Mouse (Mus musculus): ENCODE results near the gene Gm28230.

Gene Gm28230

DNA sequence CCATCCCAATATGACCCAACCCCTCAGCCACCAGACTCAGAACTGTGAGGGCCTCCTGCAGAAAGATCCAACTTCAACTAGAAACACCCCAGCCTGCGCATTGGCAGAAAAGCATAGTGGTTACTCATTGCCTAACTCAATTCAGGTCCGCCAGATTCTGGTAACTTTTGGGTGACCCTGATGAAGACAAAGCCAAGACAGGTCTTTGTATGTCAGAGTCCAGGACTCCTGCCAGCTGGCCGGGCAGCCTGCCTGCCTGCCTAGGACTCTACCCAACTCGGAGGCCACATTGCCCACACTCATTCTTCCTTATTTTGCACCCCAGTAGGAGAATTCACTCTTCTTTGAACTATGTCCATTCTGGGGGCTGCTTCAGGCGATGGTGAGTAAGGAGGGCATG is at the start of gene Gm28230:
TSS of gene Gm28230 (plus strand) at position 178 of the 400 bp plus-strand sequence.
- DNase-seq (ENCODE audit: low read depth, low spot score) = no peak

DNA sequence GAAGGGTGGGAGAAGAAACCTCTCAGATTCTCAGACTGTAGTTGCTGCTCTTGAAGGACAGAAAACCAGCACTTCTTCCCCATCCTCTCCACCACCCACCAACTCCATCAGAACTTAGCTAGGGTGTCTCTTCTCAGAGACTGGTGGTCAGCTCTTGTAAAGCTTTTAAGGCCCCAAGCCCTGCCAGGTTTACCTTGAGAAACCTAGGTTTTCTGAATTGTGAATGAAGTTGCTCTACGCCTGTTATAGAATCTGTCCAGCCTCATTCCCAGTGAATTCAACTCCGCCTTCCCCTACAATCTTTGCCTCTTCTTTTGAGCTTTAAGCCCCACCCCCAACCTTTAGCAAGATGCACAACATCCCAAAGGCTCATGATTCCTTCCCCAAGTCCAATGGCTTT is 49.4 kb upstream of the Gm28230 start:
- no peak for DNase-seq (ENCODE audit: low read depth, low spot score)

DNA sequence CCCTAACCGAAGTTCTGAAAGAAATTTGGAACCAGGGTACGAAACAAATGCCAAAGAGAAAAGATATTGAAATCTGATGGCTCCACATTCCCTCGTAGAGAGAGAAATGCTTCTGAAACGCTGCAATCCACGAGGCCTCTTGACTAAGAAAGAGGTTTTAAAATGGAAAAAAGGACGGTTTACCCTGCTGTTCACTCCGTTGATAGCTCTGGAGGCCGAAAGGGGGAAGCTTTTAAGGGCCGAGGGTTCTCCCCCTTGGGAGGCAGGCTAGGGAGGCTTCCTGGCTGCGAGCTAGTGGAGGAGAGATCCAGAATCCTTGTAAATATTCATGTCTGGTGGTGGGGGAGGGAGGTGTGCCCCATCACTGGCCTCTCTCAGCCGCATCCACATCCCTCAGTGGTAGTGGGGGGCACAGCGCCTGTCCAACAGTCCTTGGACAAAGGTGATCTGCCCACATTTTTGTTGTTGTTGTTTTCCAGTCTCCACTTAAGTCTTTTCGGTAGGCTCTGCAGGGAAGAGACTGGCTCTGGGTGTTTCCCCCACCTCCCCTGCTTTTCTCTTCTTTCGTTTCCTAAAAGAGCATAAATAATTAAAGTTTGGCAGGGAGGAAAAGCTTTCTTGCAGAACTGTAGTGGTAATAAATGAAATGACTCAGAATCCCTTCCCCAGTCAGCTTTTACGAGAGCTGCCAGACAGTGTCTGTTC is 47.5 kb upstream of the Gm28230 start, which contains the start of gene Hoxd11:
TSS of gene Hoxd11 (plus strand) at position 667 of the 705 bp plus-strand sequence.
- no peak for DNase-seq (ENCODE audit: low read depth, low spot score)

DNA sequence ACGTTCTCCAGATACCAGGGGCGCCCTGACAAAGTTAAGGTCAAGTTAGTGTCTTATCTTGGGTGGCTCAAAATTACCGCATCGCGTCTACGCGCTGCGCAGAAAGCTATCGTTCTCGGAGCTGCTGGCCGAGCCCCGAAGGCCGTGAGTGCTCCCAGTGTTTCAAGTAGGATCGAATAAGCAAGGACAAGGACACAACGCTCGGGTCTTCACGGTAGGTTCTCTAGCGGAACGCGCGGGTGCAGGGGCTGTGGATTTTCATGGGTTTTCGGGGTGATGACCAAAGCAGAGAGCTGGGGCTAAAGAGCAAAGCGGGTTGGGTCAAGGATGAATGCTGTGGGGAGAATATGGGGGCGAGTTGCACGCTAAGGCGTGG is 46.9 kb upstream of the Gm28230 start:
- DNase-seq (ENCODE audit: low read depth, low spot score) = no peak

DNA sequence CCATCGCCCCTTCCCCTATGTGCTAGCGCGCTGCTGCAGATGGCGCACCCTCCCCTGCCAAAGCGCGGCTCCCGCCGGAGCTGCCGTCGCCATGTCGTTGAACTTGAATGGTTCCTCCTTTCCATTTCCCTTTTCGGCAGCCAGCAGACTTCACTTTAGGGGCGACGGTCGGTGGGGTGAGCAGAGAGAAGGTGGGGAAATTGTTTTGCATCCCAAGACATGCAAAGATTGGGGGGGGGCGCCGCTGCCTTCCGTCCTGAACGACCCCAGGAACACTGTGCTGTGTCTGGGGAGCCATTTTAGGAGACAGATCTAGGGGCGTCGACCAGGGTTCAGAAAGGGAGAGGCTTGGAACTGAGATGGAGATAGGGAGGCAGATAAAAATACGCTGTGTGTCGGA is 46.5 kb upstream of the Gm28230 start:
- no peak for DNase-seq (ENCODE audit: low read depth, low spot score)

DNA sequence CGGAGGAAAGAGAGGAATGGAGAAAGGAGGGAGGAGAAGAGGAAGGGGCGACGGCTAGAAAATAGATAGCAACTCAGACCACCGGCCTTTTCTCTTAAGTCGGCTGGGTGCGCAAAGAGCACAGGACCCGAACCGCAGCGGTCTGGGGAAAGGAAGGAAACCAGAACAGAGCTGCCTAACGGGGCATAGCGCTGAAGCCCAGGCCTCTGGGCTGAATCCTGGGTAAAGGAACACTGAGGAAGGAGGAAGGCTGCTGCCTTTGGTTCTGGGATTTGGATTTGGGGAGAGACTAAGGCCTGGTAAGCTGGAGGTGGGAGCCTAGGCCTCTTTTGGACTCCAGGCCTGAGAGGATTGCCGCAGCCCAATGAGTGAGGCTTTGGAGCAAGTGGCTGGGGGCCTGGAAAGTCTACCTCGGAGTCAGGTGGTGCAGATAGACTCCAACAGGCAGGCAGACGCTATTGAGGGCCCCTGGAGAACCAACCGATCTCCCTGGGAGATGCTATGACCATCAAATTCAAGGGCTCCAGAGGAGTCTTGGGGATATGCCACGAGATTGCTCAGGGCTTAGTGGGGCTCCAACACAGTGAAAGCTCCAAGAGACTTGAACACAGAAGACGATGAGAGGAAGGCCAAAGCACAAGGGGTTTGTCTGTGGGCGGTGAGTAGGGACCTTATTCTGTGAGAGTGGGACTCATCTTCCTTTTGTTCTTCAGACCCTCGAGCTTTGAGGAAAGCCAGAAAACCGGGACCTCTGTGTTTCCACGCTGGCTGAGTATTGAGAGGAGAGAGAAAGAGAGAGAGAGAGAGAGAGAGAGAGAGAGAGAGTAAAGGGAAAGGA is 45.7 kb upstream of the Gm28230 start:
- DNase-seq (ENCODE audit: low read depth, low spot score) = no peak

DNA sequence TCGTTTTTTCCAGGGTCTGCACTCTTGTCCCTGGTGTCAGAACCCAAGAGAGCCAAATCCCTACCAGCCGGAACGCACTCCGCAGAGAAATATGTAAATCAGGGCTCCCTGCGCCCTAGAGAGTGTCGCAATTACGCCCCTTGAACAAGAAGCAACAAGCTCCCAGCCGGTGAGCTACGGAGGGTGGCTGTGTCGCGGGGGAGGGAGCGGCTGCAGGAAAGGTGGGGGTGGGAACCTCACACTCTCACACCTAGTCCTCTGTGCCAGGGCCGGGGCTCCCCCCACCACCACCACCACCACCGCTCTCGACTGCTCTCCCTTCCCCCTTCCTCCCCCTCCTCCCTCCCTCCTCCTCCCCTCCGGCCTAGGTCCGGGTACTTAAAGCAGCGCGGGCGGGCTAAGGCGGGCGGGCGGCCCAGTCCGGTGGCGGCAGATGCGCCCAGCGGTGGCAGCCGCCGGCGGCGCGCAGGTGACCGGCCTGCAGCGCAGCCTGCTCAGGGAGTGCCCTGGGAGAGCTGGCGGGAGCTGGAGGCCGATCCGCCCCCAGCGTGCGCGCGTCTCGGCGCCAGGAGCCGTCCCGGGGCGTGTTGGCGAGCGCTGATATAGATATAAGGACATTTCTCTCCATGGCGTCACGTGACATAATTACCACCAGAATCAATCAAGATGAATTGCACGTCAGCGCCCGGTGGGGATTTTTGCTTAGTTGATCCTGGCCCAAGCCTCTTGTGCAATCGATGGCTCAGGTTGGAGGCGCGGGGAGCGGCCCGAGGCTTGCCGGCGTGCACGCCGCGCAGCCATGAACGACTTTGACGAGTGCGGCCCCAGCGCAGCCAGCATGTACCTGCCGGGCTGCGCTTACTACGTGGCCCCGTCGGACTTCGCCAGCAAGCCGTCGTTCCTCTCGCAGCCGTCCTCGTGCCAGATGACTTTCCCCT is 44.7 kb upstream of the Gm28230 start:
- DNase-seq (ENCODE audit: low read depth, low spot score) = no peak

DNA sequence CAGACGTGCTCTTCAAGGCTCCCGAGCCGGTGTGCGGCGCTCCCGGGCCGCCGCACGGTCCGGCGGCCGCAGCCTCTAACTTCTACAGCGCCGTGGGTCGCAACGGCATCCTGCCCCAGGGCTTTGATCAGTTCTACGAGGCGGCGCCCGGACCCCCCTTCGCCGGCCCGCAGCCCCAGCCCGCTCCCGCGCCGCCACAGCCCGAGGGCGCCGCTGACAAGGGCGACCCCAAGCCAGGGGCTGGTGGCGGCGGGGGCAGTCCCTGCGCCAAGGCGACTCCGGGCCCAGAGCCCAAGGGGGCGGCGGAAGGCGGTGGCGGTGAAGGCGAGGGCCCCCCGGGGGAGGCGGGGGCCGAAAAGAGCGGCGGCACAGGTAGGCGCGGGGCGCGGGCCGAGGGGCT is 43.7 kb upstream of the Gm28230 start:
- DNase-seq (ENCODE audit: low read depth, low spot score) = no peak

DNA sequence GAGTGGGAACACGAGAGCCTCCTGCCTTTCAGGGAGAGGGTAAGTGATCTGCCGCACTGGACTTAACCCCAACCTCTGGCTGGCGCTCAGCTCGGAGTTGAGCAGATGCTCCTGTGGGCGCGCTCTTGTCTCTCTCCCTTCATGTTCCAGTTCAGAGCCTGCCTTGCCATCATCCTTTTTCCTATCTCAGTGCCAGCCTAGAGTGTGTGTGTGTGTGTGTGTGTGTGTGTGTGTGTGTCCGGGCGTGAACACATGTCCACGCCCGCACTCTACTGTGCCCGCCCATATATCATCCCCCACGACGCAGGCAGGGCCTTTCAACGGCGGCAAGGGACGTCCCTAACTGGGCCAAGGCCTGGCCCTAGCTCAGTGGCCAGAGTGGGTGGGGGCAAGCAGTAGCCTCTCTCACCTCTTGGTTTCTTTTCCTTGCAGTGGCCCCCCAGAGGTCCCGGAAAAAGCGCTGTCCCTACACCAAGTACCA is 43.0 kb upstream of the Gm28230 start:
- no peak for DNase-seq (ENCODE audit: low read depth, low spot score)

DNA sequence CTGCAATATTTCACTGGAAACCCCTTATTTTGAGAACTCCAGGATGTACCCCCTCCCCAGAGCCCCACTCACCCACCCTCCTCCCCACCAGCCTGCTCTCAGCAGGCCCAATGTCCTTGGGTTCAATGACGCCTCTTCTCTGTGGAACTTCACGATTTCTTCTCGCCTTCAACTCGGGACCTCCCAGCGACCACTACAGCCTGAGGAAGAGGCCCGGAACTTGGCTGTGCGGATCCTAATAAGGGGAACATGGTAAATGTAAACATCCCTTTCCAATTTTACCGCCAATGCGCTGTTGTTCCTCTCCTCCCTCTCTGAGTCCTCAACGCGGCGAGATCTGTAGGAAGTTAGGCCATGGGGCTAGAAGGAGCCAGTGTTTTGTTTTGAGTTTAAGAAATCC is 42.4 kb upstream of the Gm28230 start:
- no peak for DNase-seq (ENCODE audit: low read depth, low spot score)

DNA sequence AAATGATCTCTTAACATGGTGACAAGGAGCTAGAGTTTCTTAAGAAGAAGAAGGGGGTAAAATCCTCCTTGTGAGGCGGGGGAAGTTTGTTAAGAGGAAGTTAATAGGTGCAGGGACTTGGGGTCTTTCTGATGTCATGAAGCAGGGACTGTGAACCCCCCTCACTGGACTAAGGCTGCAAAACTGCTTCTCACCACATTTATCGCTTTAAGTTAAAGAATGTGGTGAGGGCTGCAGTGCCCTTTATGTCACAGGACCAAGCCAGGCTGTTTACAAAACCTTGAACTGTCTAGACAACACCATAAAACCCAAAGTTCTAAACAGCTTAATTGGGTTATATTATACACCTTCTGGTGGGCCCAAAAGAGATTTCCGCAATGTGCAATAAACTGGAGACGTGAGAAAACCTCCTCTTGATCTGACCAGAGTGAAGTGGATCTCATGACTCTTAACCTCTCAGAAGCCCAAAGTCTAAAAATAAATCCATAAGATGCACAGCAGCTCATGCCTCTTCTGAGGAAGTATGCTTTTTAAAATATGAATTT is 41.4 kb upstream of the Gm28230 start:
- DNase-seq (ENCODE audit: low read depth, low spot score) = no peak

DNA sequence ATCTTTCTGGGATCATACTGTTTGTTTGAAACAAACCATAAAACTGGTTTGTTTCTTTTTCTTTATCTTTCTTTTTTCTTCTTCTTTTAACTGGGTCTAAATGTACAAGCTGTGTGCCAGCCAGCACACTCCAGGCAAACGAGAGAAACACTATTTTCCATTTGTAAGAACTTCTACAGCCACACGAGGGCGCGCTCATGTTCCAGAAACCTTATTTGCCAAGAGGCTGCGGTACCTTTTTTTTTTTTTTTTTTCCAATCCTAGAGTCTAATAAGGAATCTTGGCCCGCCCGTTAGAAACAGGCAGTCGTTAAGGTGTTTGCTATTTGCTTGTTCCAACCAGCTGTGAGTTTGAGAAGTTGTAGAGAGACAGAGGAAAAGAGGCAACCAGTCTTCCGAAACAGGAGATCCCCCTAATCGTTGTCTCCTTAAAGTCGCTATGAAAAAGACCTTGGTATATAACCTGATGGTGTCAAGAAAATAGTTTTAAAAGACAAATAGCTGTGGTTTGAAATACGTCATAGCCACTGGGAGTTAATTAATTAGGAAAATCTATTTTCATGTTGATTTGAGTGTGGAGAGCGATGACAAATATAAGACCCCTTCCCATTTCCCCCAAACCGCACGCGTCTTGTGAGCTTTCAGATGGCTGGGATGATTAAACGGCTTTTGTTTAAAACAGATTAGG is 40.1 kb upstream of the Gm28230 start:
- no peak for DNase-seq (ENCODE audit: low read depth, low spot score)

DNA sequence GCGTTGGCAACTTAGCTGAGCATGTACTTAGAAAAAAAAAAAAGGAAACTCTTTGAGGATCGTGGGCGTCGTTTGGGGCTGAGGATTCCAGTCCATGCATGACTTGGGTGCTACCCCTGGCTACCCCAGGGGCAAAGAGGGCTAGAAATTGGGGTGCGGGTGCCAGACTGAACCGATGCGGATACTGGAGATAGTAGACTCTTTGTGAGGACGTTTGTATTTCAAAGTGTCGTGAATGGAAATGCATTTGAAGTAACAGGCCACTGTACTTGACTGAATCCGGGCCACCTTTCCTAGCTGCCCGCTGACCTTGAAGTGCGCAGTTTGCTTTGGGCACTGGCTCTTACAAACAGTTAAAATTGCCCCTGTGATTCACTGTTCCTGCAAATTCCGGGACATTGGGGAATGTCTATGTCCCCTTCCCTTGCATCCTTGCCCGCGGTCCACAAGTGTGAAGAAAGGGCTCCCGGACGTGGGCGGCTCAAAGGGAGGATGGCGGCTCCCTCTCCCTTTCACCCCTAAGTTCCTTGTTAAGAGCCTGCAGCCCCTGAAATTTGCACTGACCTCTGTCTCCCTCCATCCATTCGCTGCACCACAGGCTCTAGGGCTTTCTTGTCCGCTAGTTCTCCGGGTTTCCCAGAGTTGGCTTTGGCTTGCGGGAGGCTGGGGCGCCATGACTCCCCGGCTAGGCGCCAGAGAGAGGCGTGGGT is 39.4 kb upstream of the Gm28230 start:
- DNase-seq (ENCODE audit: low read depth, low spot score) = no peak

DNA sequence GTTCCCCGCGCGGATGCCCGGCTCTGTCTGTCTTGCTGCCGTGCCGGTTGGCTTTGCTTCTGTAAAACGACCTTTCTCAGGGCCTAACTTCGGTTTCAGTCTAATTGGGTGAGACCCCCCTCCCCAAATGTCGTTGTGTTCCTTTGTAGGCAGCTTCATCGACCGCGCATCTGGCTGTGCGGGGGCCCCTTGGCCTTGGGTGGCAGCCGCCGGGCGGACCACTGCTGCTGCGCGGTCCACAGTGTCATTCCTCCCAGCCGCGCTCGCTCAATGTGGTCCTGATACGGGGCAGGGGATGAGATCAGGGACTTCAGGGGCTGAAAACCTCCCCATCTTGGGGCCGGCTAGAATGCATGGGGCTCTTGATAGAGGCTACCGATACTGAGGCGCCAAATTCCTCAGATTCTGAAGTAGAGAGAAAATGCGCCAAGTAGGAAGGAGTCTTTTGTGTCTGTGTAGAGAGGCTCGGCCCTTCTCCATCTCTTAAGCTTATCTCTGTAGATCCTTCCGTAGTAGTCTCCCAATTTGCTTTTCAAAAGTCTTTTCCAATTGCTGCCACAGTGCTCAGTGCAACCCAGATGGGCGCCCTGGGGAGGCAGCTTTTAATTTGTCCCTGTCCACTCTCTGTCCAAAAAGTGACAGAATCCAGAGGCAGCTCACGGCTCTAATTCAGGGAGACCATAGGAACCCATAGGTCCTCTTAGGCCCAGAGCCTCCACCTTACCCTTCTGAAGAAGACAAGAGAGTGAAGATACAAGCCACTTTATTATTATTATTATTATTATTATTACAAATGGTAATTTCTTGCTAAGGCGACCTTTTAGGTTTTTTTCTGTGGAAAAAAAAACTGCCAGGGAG is 38.6 kb upstream of the Gm28230 start:
- no peak for DNase-seq (ENCODE audit: low read depth, low spot score)

DNA sequence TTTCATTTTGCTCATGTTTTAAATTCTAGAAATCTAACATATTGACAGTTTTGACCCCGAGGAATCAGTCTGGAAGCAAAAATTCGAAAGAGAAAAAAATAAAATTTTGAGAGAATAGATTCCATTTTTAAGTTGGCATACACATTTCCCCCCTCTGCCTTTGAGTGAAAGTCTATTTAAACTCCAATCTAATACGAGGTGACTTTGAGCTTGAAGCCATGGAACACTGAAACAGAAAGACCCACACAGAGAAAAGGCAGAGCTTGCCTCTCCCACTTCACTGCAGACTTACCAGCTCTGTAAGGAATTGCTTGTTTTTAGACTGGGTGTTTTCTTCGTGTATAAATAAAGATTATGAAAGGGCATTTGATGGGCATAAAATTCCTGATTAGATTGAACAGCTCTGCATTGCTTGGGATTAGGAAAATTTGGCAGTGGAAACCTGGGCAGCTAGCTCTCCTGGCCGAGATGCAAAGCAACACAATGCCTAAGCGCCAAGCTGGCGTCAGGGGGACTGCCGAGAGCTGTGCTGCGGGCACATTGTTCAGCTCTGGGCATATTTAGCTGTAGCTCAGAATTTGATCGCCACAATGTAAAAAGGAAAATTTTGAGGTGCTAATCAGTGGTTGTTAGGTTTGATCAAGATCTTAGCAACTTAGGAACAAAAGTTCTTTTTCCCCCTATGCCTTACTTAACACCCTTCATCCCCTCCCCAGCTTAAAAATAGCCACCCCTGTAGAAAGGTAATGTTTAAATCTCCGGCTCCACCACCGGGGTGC is 37.5 kb upstream of the Gm28230 start:
- no peak for DNase-seq (ENCODE audit: low read depth, low spot score)

DNA sequence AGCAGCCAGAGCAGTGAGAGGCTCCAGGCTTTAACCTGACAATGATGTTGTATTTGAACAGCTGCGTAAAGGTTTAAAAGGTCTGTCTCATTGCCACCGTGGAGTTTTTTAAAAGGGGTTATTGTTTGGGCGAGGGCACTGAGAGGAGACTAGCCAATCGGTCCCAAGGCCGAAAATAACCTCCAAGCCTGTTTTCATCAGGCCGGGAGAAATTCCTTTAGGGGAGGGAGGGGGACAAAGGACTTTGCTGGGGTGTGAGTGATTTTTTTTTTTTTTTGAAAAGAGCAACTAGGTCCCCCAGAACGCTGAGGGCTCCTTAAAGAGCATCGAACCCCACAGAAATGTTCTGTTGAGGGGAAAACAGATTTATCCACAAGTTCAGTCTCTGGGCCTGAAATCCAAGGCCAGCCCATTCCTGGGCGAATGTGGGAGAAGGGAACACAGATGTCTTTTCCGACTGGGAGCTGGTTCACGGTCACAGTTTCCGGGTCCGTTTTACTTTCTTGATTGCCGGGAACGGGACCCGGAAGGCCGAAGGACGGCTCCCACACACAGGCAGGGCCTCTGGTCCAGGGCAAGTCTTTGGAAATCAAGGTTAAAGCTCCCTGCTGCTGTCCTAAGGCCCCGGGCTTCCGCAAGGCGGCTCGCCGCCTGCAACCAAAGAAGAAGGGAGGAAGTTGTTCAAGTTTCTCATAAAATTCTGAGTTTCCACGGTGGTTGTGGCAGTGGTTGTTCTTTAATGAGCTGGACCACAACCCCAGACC is 36.8 kb upstream of the Gm28230 start:
- DNase-seq (ENCODE audit: low read depth, low spot score) = no peak

DNA sequence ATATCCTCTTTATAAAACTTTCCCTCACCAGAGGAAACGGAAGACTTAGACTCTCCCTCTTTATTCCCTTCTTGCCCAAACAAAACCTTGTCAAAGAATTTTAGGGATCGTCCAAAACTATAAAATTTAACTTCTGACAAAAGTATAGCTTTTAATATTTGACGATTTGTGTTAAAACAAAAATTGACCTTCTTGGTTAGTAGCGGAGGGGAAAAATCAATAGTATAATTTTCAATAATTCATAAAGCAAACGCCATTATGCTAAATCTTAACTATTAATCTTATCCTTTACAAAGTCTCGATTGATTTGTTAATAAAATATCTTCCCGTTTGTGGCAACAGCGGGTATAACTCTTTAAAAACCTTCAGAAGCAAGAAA is 36.2 kb upstream of the Gm28230 start:
- DNase-seq (ENCODE audit: low read depth, low spot score) = no peak

Data from c-Kit-negative CD71-positive TER-119-positive erythroid progenitor cells, embryonic 14.5 days (primary cell).